Mouse (Mus musculus): Measurements from ENCODE around the gene Cldn6.

Cldn6 gene

DNA sequence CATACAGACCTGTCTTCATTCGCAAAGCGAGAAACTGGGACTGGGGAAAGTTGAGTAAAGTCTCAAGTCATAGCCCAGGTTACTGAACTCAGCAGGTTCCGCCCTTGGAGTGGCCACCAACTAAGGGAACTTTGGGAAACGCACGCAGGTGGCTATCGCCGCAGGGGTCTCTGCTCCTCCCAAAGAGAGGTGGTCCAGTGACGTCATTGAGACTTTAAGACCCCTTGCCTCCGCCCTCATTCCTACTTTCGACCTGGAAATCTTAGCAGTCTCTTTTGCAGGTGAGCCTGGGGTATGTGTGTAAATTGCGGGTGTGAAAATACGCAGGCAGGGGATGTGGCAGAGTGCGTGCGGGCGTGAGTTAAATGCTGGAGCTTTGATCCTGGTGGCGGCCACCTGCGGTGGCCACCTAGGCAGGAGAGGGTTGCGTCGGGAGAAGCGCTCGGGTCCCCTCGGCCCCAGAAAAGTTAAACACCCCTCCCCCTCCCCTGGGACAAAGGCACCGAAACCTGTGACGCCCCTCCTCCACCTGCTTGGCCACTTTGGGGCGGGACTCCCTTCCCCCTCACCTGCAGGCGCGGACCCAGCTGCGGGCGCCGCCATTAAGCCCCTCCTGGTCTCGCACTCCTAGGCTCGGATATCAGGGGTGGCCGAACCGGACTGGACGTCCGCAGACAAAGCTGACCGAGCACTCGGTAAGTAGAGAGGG is at the start of gene Cldn6:
Gene Cldn6, plus strand, starts transcription at position 123 of the 709 bp plus-strand sequence.
- no peak for DNase-seq (ENCODE audit: low spot score)

DNA sequence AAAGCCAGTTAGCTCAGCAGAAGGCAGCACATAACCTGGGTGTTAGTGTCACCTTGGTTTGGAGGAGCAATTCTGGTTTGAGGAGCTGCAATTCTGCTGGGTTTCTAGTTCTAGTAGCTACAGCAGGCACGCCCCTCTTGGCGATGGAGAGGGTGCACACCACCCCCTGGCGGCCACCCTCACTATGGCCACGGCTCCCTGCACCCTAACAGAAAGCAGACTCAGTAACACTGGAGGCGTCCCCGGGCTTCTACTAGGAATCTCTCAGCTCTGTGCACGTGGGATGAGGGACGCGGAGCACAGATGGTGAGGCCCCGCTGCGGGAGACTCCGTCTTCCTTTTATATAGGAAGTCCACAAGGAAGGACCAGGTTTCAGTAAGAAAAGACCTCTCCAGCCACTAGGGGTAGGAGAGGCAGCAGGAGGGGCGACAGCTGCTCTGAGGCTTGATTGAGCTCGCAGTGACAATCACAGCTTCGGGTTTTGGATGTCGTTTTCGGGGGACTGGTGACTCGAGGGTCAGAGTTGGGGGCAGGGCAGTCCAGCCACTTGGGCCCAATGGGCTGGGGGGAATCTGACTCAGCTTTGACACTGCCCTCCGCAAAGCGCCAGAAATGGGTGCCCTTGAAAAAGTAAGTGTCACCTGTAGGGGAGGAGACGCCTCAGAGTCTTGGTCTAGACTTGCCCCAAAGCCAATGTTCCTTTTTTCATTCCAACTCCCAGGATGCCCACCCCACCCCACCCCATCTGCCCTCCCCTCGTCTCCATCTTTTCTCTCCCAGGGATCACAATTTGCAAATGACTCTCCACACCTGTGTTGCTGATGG is 48.6 kb upstream of the Cldn6 start:
- DNase-seq (ENCODE audit: low spot score), result peak; percentile 58

DNA sequence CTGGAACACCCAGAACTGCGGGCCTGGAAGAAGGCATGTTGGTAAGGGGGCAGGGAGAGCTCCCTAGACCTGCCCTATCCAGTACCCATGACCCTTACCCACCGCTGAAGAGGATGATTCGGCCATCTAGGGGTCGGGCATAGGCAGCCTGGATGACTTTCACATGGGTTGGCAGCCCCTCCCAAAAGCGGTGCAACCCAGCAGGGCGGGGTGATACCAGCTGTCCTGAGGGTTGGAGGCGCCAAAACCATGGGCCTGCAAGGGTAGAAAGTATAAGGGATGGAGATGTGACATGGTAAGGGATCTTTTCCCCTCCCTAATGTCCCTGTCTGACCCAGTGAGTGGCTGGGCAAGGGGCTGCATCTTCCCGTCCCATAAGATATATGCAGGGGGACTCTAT is 47.8 kb upstream of the Cldn6 start:
- no peak for DNase-seq (ENCODE audit: low spot score)

DNA sequence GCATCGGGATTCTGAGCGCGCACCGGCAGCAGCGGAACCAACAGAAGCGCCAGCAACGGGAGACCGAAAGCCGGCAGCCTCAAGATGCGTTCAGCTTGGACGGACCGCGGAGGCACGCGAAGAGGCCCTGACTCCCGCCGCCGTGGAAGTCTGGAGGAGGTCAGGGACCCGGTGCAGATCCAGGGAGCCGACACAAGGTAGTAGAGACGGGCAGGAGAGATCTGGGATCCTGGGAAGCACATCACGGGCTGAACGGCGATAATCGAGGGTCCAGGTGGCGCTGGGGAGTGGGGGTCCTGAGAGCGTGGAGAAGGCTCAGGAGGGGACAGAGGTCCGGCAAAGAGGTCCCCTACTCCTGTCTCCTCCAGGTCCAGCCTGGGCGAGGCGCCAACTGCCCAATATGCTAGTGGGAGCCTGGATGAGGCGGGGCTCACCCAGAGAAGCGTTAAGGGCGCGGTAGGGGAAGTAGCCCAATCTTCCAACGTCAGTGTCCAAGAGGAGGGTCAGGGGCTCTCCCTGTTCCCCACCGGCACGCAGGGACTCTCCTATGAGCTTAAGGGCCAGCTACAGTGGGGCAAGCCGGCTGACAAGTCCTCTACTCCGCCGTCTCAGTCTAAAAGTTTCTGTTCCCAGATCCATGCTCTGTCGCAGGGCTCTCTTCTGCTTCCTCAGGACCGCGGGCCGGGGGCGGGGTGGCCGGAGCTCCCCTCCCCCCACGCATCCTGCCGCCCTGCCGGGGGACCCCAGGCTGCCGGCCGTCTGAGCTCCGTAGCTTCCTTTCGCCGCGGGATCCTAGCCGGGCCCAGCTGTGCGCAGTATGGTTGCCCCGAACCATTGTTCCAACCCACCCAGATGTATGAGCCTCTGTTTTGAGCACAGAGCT is 34.2 kb upstream of the Cldn6 start, which contains the start of gene Mmp25:
Gene Mmp25, minus strand, starts transcription at position 665 of the 883 bp plus-strand sequence.
- DNase-seq (ENCODE audit: low spot score), result no peak

DNA sequence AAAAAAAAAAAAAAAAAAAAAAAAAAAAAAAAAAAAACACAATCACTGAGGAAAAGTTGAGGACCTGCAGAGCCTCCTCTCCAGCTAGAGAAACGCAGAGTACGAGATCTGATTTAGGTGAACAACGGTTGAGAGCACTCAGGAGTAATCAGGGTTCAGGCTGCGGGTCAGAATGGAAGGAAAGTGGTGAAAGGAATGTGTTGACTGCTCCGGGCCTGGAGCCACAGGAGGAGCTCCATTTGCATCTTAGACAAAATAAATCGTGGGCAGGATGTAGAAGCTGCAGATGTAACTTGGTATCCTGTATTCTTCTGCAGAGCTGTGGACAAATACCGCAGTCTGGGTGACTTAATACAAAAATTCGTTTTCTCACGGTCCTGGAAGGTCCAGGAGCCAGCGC is 33.2 kb upstream of the Cldn6 start:
- DNase-seq (ENCODE audit: low spot score), result no peak

DNA sequence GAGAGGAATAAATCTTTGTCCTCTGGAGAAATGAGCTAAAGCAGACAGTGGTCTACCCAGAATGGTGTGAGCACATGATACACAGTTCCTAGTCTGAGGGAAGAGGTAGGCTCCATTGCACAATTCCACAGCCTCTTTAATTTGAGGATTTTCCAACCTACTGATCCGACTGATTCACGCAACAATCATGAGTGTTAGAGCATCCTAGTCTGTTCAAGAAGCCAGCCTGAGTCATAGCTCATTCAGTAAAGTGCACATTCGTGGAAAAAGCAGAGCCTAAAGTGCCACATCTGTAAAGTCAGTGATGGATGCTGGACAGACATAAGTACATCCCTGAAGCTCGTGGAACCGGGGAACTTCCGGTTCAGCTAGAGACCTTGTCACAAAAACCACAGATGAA is 27.7 kb upstream of the Cldn6 start:
- DNase-seq (ENCODE audit: low spot score), result no peak

DNA sequence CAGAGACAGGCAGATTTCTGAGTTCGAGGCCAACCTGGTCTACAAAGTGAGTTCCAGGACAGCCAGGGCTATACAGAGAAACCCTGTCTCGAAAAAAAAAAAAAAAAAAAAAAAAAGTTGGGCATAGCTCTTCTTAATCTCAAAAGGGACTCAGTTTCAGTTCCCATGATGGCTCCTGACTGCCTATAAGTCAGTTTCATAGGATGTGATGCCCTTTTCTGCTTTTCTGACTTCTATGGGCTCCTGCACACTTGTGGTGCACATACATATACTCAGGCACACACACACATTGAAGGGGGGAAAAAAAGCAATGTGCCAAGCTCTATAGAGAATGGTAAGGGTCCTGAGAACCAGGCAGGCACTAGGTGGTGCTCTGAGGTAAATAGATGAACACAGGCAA is 25.7 kb upstream of the Cldn6 start:
- DNase-seq (ENCODE audit: low spot score), result no peak

DNA sequence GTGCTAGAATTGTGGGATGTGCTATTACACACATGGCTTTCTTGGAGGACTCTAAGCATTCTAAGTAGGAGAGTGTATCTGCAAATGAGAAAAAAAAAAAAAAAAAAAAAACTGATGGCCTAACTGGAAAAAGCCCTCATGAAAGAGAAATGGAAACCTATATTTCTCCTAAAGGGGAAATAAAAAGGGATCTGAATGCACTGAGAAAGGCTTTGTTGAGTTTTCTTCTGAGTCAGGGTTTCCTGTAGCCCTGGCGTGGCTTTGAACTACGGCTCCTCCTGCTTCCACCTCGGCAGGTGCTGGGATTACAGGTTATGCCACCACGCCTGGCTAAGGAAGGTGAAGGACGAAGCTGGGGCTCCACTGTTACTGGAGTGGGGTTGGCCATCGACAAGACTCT is 25.0 kb upstream of the Cldn6 start:
- no peak for DNase-seq (ENCODE audit: low spot score)

DNA sequence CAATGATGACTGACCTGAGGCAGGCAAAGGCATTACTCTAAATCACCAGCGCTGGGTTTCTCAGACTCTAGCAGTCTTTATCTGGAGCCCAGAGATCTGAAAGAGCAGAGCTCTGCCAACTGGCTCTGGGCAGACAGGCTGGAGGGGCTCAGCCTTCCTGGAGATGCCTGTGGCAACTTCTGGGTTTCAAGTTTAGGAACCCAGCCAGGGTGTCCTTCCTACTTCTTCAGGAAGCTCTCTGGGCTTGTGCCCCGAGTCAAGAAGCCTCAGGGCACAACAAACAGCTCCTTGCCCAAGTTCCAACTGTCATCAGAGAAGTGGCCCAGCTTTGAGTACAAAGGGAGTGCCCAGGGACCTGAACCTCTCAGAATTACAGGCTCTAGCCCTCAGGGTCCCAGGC is 24.6 kb upstream of the Cldn6 start:
- DNase-seq (ENCODE audit: low spot score), result no peak

DNA sequence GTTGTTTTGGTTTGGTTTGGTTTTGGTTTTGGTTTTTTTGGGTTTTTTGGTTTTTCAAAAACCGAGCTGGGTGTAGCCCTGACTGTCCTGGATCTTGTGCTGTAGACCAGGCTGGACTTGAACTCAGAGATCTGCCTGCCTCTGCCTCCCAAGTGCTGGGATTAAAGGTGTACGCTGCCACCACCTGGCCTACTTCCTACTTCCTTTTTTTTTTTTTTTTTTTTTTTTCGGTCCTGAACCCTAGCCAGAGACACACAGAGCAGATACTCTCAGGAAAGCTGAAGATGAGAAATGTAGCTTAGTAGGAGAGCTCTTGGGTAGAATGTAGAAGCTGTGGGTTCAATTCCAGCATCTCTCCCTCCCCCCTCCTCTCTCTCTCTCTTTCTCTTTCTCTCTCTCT is 20.6 kb upstream of the Cldn6 start:
- no peak for DNase-seq (ENCODE audit: low spot score)

DNA sequence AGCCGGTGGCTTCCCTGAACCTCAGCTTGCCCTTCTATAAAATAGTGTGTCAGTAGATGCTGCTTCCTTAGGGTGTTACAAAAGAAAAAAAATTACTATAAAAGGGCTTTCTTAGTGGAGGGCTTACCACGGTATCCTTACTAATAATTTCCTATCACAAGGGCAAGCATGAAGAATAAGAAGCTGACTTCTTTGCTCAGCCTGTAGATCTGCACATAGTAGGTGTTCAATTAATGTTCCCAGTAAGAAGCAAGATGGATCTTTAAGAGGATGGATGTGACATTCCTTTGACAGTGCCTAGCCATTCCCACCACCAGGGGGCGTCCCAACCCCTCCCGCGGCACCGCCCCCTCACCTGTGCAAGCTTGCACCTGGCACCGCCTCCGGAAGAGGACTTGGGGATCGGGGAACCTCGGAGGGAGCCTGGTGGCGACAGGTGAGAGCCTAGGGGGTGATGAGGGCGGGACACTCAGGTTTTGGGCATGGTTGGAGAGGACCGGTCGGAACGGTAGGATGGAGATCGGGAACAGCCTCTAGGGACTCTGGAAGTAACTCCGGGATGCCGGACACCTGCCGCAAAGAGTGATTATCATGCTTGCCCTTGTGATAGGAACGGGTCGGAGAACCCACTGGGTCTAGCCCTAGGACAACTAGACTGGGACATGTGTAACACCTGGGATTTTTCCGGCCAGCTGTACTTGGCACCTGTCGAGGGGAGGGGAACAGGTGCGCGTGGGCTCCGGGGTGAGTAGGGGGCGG is 18.8 kb upstream of the Cldn6 start, which contains the start of gene Bicdl2:
Gene Bicdl2, plus strand, starts transcription at position 390 of the 759 bp plus-strand sequence.
- no peak for DNase-seq (ENCODE audit: low spot score)

DNA sequence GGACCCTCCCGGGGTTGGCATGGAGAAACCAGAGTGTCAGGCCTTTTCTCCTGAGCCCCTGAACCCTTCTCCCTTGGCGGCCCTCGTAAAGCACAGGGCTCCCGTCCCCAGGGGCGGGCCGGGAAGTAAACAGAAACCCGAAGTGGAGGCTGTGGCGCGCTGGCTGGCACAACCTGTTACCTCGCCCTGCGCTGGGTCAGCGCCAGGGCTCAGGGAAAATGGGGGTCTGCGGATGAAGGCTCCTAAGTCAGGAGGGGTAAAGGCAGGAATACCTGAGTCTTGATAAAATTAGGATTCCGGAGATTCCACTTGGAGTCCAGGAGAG is 18.2 kb upstream of the Cldn6 start:
- DNase-seq (ENCODE audit: low spot score), result no peak

DNA sequence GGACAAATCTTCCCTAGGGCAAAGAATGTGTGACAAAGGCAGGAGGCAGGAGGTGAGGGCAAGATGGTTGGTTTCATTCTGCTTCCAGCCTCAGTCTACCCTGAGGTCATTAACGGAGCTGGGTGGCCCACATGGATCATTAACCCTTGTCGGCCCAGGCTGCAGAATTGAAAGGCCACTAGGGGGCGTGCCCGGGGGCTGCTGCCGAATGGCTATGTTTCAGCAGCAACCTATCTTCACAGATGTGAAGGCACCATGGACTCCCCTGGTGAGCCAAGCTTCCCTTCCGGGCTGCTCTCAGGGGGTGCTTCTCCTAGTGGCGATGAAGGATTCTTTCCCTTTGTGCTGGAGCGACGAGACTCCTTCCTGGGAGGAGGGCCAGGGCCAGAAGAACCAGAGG is 17.5 kb upstream of the Cldn6 start:
- DNase-seq (ENCODE audit: low spot score), result peak; percentile 31

DNA sequence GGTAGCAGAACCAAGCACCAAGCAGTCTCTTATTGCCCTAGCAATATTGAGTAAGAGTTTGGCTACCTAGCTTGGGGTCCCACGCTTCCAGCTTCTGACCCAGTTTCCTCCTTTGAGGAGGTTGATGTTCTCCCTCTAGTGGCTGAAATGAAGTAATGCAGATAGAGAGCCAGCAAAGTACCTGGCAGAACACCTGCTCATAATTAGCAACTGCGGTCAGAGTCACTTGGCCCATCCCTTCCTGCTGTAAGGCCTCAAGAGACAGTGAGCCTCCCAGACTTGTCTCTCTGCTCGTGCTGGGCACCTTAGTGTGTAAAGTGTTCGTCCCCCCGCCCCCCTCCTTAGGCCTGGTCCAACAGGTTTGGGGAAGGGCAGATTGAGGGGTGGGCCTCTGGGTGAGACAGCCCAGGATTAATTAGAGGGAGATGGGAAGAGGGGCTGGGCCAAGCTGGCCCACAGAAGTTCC is 14.5 kb upstream of the Cldn6 start:
- DNase-seq (ENCODE audit: low spot score), result peak; percentile 38

DNA sequence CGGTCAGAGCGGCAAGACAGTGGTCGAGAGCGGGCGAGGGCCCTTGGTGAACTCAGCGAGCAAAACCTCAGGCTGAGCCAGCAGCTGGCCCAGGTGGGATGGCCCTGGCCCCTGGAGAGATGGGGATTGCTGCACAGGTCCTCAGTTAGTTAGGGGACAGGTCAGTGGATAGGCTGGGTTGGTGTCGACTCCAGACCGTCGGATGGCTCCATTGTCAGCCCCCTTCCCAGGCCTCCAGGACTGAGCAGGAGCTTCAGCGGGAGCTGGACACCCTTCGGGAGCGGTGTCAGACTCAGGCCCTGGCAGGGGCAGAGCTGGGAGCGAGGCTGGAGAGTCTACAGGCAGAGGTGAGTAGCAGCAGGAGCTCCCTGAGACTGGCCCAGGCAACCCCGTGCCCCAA is 13.5 kb upstream of the Cldn6 start:
- peak; percentile 5 for DNase-seq (ENCODE audit: low spot score)

DNA sequence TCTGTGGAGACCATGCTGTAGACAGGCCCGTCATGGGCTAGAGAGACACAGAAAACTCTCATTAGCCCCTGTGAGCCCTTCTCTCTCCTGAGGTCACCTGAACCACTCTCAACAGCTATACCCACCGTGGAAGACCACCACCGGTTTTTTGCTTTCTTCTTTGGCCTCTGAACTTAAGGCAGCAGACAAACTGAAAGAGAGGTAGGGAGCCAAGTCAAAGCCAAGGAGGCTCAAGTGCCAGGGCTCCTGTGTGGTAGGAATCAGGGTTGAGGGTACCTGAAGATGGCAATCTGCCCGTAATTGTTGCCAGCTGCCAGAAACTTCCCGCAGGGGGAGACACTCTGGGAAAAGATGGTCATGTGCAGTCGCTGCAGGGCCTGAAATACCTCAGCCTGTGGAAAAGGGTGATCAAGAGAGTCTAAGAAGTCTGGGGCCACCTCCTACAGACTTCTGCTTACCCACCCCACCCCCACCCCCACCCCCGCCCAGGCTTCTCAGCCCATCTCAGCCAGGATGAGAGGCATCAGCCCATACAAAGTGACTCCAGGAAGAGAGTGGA is 8.5 kb upstream of the Cldn6 start:
- DNase-seq (ENCODE audit: low spot score), result no peak

DNA sequence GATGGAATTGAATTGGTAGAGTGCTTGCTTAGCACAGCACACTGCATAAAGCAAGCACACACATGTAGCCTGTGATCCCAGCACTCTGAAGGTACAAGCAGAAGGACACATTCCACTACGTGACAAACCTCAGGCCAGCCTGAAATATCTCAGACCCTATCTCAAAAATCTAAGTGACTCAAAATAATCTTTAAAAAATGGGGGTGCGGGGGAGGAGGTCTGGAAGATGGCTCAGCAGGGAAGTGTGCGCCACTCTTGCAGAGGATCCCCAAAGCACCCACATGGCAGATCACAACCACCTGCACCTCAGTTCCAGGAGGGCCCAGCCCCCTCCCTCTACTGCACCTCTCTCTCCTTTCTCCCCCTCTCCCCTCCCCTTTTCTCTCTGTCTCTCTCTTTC is 7.5 kb upstream of the Cldn6 start:
- DNase-seq (ENCODE audit: low spot score), result no peak

DNA sequence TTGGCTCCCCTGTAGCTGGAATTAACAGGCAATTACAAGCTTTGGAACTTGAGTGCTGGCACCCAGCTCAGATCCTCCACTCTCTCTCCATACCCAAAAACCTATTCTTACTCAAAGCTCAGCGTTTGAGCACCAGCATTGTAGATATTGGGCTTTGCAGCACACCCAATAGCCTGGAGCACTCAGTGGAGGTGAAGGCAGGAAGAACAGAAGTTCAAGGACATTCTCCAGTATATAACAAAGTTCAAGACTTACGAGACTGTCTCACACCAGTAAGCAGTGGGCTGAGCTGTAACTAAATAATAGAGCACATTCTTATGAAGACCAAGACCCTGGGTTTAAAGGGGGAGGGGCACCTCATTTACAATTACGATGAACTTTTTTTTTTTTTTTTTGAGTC is 6.3 kb upstream of the Cldn6 start:
- no peak for DNase-seq (ENCODE audit: low spot score)

DNA sequence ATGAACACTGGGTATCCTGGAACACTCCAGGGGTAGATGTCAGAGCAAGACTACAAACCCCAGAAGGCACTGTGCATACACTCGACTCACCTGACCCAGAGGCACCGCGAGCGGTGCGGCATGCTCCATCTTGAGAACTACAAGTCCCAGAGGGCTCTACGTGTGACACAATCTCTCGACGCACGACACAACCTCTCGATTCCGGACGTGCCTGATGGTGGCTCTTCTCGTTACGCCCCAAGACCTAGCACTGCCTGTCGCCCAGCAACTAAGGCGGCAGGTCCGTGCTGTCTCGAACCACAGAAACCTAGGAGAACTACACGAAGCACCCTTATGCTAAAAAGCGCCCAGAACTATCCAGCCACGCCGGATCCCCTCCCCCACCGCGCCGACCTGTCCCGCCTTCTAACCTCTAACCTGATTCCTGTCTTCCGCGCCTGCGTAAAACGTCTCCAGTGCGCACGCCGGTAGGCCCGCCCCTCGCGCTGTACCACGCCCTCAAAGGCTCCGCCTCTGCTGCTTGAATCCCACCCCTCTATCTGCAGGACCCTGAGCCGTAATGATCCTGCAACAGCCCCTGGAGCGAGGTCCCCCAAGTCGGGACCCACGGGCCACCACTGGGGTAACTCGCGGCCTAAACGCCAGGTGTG is 5.5 kb upstream of the Cldn6 start, which contains the start of the genes Hcfc1r1 and Thoc6:
Gene Hcfc1r1, plus strand, starts transcription at position 173 of the 650 bp plus-strand sequence.
Gene Thoc6, minus strand, starts transcription at position 459 of the 650 bp plus-strand sequence.
- peak; percentile 90 for DNase-seq (ENCODE audit: low spot score)

DNA sequence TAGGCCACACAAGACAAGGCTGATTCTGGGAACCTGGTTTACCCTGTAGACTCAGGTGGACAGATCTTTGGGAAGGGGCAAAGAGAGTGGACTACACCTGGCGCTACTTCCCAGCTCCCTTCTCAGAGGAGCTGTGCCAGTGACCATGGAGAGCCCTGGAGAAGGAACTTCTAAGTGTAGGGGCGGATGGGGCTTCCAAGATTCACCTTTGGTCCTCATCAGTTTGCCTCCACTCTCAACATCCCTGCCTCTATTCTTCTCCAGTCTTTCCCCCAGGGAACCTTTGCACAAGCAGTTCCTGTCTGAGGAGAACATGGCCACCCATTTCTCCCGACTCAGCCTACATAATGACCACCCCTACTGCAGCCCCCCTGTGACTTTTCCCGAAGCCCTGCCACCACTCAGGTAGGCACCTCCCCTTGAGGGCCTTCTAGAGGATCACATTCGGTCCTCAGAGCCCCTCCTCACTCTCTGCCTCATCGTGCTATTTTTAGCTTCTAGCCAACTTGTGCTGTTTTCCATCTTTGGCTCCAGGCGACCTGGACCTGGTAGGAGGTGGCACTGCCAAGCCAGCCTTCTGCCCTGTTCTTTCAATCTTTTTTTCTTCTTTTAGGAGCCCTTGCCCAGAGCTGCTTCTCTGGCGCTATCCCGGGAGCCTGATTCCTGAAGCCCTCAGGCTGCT is 4.6 kb upstream of the Cldn6 start:
- no peak for DNase-seq (ENCODE audit: low spot score)
